Mouse (Mus musculus) kidney, embryonic 15.5 days (tissue): ENCODE results near the gene Tbx5. TPM values are rescaled to one million over a fixed set of nuclear protein-coding genes. Genes with fewer than 3 reads are reported as not detected.
A peak's percentile ranks its signal among the peaks of the same experiment; 100 is the strongest.
"Not testable (repeated sequence)": the region's sequence is repeated elsewhere in the genome, so short reads cannot be mapped to it uniquely, and the experiment has no call there.

Experiments used
- ATAC-seq: fragments of 200-750 bp; cut with Nextera tagmentation; replicated peaks from 2 replicates; pipeline ENCODE4 v1.8.0; 2017; ENCODE audit warnings: moderate TSS enrichment; ENCODE audit not compliant: low FRiP score
- H3K27ac ChIP-seq: fragments of 300-500 bp; sonication (generic); 2 replicates; pipeline ENCODE4 v1.5.1; 2015; ENCODE audit warnings: mild to moderate bottlenecking, inconsistent platforms
- H3K27me3 ChIP-seq: fragments of 300-500 bp; sonication (generic); 2 replicates; pipeline ENCODE4 v1.6.1; 2015; ENCODE audit warnings: inconsistent platforms
- H3K36me3 ChIP-seq: fragments of 300-500 bp; sonication (generic); 2 replicates; pipeline ENCODE4 v1.6.1; 2015; ENCODE audit warnings: inconsistent platforms
- H3K4me1 ChIP-seq: fragments of 300-500 bp; sonication (generic); 2 replicates; pipeline ENCODE4 v1.6.1; 2015; ENCODE audit warnings: inconsistent platforms
- H3K4me2 ChIP-seq: fragments of 300-500 bp; sonication (generic); 2 replicates; pipeline ENCODE4 v1.6.1; 2015; ENCODE audit warnings: moderate library complexity, mild to moderate bottlenecking, inconsistent platforms
- H3K4me3 ChIP-seq: fragments of 300-500 bp; sonication (generic); replicated peaks from 2 replicates; pipeline ENCODE4 v1.5.1; 2015; ENCODE audit warnings: mild to moderate bottlenecking, inconsistent platforms
- H3K9ac ChIP-seq: fragments of 300-500 bp; sonication (generic); 2 replicates; pipeline ENCODE4 v1.6.1; 2015; ENCODE audit warnings: mild to moderate bottlenecking, inconsistent platforms
- H3K9me3 ChIP-seq: fragments of 300-500 bp; sonication (generic); replicated peaks from 2 replicates; pipeline ENCODE4 v1.6.1; 2016; ENCODE audit warnings: inconsistent platforms
- WGBS: fragments of 180-500 bp; shearing (Covaris S2); methylation state at CpG from one replicate; pipeline ENCODE4 v1.1.7; 2015; ENCODE audit warnings: mixed read lengths; 5-methylcytosine and 5-hydroxymethylcytosine counted together
- polyA plus RNA-seq: library from polyadenylated mRNA; unstranded; fragments of >200 nt; fragmentation: Nextera tagmentation; extraction: Ambion mirVana; gene quantifications from 2 replicates; pipeline ENCODE4 v1.2.1, GENCODE M21; 2015

The Tbx5 gene
- polyA plus RNA-seq, 1 experiment from 2014 or later: 0.14 TPM

DNA sequence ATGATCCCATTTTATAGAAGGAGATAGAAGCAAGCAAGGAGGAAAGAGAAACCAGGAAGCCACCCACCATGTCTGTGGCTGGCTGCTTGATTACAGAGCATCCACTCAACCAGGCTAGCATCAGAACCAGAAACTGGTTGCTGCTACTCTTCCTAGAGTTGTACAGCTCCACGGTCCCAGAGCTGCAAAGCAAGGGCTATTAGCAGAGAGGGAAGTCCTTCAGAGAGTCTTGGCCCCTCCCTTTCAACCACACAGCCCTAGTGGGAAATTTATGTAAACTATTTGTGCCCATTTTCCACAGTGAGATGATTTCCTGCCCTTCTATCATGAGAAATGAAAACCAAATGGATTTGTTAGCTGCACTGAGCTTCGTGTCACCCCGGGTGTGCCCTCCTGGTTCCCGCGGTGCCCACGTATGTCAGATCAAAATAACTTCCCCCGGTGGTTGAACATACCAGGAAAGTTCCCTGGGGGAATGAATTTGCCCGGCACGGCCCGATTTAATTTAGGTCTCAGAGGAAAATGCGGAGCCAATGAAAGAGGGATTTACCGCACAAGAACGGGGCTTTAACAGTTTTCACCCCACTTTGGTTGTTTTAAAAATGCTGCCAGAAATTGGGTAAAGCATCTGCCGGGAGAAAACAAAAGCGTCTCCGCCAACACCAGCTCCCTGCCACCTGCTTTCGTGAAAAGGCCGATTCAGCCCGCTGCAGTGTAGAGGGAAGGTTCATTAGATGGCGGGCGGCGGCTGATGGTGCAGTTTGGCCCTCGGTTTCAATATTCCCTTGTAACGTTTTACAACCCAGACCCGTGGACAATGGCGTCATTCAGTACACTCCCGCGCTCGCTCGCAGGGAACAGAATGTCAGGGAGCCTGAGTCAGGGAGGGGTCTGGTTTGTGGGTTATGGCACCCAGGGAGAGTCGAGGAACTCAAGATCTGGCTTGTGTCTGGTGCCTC, 34.1 kb downstream of the Tbx5 start:
- Histone ChIP-seq H3K27me3 (peaks cover 61% of the 10 kb centered on the region), H3K9ac (no peak overlapping the region), H3K4me2 (peak overlapping the region; percentile 45), H3K4me1 (0 out of 2 replicates have a peak, but pooled peaks cover 4% of the 10 kb centered on the region), H3K36me3 (no peaks in the 10 kb centered on the region), H3K27ac (no peak overlapping the region), H3K9me3 (no peaks in the 10 kb centered on the region), H3K4me3 (peak overlapping the region; percentile 1)
- WGBS: 16% methylated on average over 31 of the region's 31 CpGs
- no peak for ATAC-seq

DNA sequence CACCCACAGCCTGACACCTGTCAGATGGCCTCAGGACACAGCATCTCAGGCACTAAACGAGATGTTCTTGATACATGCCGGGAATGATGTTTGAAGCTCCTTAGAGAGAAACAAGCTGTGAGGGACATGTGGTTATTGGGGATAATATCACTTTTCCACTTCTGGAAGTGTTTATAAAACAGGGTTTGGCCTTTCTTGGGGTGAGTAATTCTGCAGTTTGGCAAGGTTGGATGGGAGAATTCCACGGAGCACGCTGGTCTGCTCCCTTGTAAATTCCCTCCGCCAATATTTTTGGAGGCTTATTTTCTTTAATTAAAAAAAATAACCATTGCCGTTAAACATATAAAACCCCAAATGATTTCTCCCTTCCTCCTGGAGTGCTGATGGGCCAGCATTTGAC, 35.5 kb downstream of the Tbx5 start:
- Histone ChIP-seq H3K4me1 (0 out of 2 replicates have a peak, but pooled peaks cover 4% of the 10 kb centered on the region), H3K9ac (no peak overlapping the region), H3K36me3 (no peaks in the 10 kb centered on the region), H3K27ac (no peak overlapping the region), H3K4me3 (no peak overlapping the region), H3K9me3 (no peaks in the 10 kb centered on the region), H3K4me2 (no peak overlapping the region), H3K27me3 (peaks cover 53% of the 10 kb centered on the region)
- 89% methylated on average over 6 of the region's 6 CpGs for WGBS
- no peak for ATAC-seq

GRCm38 (mm10) chr5:119875421-119875820, 43.0 kb downstream of the Tbx5 start:
- ATAC-seq: no peak
- no peak overlapping the region for H3K4me2 ChIP-seq
- 4% methylated on average over 2 of the region's 2 CpGs for whole genome bisulfite sequencing
- no peak overlapping the region for H3K4me3 ChIP-seq
- H3K9ac ChIP-seq: no peak overlapping the region
- no peak overlapping the region for H3K27ac ChIP-seq
- H3K27me3 ChIP-seq: peaks cover 2% of the 10 kb centered on the region; the same call in 1 of the 2 replicates
- no peaks in the 10 kb centered on the region for H3K9me3 ChIP-seq
- H3K4me1 ChIP-seq: no peaks in the 10 kb centered on the region
- no peaks in the 10 kb centered on the region for H3K36me3 ChIP-seq

DNA sequence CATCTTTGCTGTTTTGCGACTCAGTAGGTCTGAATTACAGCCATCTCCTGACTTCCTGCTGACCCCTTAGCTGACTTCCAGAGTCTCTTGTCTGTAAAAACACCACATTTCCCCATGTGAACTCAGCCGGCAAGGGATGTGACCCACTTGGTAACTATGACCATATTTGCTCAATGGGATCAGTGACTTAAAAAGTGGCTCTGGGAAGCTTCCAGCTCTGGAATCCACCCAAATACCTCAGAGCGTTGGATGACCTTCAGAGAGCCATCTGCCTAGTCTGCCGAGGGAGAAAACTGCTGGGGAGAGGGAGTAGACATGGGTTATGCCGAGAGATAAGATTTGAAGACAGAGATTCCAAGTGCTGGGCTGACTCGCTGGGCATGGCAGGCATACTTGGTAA, 44.7 kb downstream of the Tbx5 start:
- no peak for ATAC-seq
- H3K9ac ChIP-seq: no peak overlapping the region
- no peak overlapping the region for H3K27ac ChIP-seq
- no peaks in the 10 kb centered on the region for H3K4me1 ChIP-seq
- H3K4me2 ChIP-seq: no peak overlapping the region
- no peak overlapping the region for H3K4me3 ChIP-seq
- no peaks in the 10 kb centered on the region for H3K36me3 ChIP-seq
- H3K27me3 ChIP-seq: no peaks in the 10 kb centered on the region; the same call in 1 of the 2 replicates
- H3K9me3 ChIP-seq: no peaks in the 10 kb centered on the region
- WGBS: 53% methylated on average over 6 of the region's 6 CpGs

DNA sequence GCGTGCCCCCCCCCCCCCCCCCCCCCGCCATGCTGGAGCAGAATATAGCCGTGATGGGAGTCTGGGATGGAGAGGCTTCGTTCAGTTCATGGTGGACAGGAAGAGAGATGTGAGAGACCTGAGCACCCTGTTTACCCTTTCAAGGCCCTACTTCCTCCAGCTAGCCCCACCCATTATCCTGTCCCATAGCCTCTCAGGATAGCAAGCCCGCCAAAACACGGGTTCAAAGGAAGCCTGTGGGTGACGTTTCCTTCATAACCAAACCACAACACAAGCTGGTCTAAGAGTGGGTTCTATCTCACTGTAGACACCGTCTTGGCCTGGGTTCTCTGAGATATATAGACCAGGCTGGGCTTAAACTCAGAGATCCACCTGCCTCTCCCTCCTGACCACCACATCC, 53.1 kb downstream of the Tbx5 start:
- Histone ChIP-seq H3K27me3 (no peaks in the 10 kb centered on the region), H3K9ac (no peak overlapping the region), H3K27ac (no peak overlapping the region), H3K9me3 (no peaks in the 10 kb centered on the region), H3K4me1 (no peaks in the 10 kb centered on the region), H3K36me3 (no peaks in the 10 kb centered on the region), H3K4me2 (no peak overlapping the region), H3K4me3 (no peak overlapping the region)
- ATAC-seq: no peak
- WGBS: 71% methylated on average over 8 of the region's 8 CpGs

- no peak for ATAC-seq
- 87% methylated on average over 8 of the region's 8 CpGs for WGBS
Measured at GRCm38 (mm10) chr5:119887381-119887780, 54.9 kb downstream of the Tbx5 start.

GRCm38 (mm10) chr5:119891960-119892359, 59.5 kb downstream of the Tbx5 start:
- Histone ChIP-seq H3K27ac (no peak overlapping the region), H3K27me3 (peaks cover 3% of the 10 kb centered on the region; the same call in 1 of the 2 replicates), H3K4me2 (no peak overlapping the region), H3K4me1 (no peaks in the 10 kb centered on the region), H3K9ac (no peak overlapping the region), H3K9me3 (no peaks in the 10 kb centered on the region), H3K4me3 (no peak overlapping the region), H3K36me3 (no peaks in the 10 kb centered on the region)
- 43% methylated on average over 5 of the region's 5 CpGs for WGBS
- ATAC-seq: no peak

More at GRCm38 (mm10) chr5:119887381-119887780, 54.9 kb downstream of the Tbx5 start:
- Histone ChIP-seq H3K36me3 (no peaks in the 10 kb centered on the region), H3K9ac (no peak overlapping the region), H3K27ac (no peak overlapping the region), H3K4me1 (no peaks in the 10 kb centered on the region), H3K4me2 (no peak overlapping the region), H3K4me3 (no peak overlapping the region), H3K27me3 (no peaks in the 10 kb centered on the region), H3K9me3 (no peaks in the 10 kb centered on the region)

DNA sequence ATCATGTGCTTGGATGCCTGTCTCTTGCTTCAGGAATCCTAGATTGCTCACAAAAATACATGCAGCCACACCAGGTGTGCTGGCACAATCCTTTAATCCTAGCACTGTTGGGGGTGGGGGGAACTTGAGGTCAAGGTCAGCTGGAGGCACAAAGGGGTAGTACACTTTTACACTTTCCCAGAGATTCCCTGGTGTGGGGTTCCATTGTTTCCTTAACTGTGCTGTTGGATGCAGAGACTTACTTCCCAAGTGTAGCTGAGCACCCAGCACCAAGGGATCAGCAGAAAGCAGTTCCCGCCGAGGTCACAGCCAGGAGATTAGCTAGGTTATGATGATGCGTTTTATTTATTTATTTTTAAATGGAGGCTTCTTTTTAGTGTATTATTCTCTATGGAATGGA, 60.6 kb downstream of the Tbx5 start:
- Histone ChIP-seq H3K4me3 (no peak overlapping the region), H3K4me1 (no peaks in the 10 kb centered on the region), H3K9me3 (no peaks in the 10 kb centered on the region), H3K36me3 (no peaks in the 10 kb centered on the region), H3K4me2 (no peak overlapping the region), H3K9ac (no peak overlapping the region), H3K27me3 (peaks cover 3% of the 10 kb centered on the region; the same call in 1 of the 2 replicates), H3K27ac (no peak overlapping the region)
- 84% methylated on average over 3 of the region's 3 CpGs for WGBS
- ATAC-seq: no peak

GRCm38 (mm10) chr5:119896605-119897004, 64.1 kb downstream of the Tbx5 start:
- Histone ChIP-seq H3K27me3 (peaks cover 3% of the 10 kb centered on the region; the same call in 1 of the 2 replicates), H3K9ac (no peak overlapping the region), H3K4me3 (no peak overlapping the region), H3K27ac (no peak overlapping the region), H3K4me1 (no peaks in the 10 kb centered on the region), H3K36me3 (no peaks in the 10 kb centered on the region), H3K4me2 (no peak overlapping the region), H3K9me3 (no peaks in the 10 kb centered on the region)
- WGBS: 74% methylated on average over 3 of the region's 3 CpGs
- no peak for ATAC-seq

DNA sequence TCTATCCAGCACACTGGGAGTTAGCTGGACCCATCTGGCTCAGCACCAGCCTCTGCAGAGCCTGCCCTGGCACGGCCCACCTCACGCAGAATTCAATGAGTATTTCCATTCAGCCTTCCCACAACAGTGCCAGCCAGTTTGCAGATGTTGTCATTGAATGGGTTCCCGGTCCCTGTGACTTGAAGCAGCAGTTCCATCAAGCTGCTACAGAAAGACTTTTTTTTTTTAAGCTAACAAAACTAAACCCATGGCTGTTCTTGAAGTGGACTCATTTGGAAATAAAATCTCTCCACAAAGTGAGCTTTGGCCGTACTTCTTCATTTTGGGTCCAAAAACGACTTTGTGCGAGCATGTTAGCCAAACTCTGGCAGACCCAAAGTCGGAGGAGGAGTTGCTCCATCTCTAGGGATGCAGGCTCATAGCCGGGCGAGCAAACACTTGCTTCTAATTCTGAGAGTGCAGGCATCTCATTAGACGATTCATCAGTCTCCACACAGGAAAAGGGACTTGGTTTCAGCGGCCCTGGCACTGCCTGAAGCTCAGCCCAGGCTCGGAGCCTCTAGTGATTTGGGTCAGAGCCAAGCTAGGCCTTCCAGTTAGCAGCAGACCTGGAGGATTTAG, 84.2 kb downstream of the Tbx5 start:
- WGBS: 74% methylated on average over 12 of the region's 12 CpGs
- H3K27ac ChIP-seq: no peak overlapping the region

DNA sequence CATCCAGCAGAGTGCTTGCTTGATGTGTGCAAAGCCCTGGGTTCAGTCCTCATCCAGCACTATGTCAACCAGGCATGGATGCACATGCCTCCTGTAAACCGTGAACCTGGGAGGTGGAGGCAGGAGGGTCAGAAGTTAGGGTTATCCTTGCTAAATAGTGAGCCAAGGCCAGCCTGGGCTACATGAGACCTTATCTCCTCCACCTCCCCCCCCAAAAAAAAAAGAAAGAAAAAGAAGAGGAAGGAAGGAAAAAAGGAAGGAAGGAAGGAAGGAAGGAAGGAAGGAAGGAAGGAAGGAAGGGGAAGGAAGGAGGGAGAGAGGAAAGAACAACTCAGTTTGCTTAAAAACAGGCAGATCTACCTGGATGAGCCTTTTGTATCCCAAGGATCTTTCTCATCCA, 85.9 kb downstream of the Tbx5 start:
- H3K27me3 ChIP-seq, H3K4me2 ChIP-seq, H3K27ac ChIP-seq, H3K36me3 ChIP-seq, ATAC-seq, H3K9me3 ChIP-seq, H3K4me3 ChIP-seq, H3K4me1 ChIP-seq, H3K9ac ChIP-seq: not testable (repeated sequence)
- 75% methylated on average over 1 of the region's 1 CpGs for WGBS

More for the DNA sequence above, 84.2 kb downstream of the Tbx5 start:
- no peak for ATAC-seq
- Histone ChIP-seq H3K36me3 (no peaks in the 10 kb centered on the region), H3K4me1 (no peaks in the 10 kb centered on the region), H3K9me3 (no peaks in the 10 kb centered on the region), H3K9ac (no peak overlapping the region), H3K27me3 (no peaks in the 10 kb centered on the region), H3K4me3 (no peak overlapping the region), H3K4me2 (no peak overlapping the region)

- no peak overlapping the region for H3K4me3 ChIP-seq
- 80% methylated on average over 10 of the region's 10 CpGs for WGBS
- no peak overlapping the region for H3K27ac ChIP-seq
- H3K4me2 ChIP-seq: no peak overlapping the region
- no peak for ATAC-seq
- no peaks in the 10 kb centered on the region for H3K9me3 ChIP-seq
- H3K36me3 ChIP-seq: no peaks in the 10 kb centered on the region
- no peaks in the 10 kb centered on the region for H3K4me1 ChIP-seq
- H3K27me3 ChIP-seq: no peaks in the 10 kb centered on the region
- H3K9ac ChIP-seq: no peak overlapping the region
Measured at GRCm38 (mm10) chr5:119920941-119921340, 88.5 kb downstream of the Tbx5 start.
